Mouse (Mus musculus) CH12F3 (cell line): ENCODE data around the gene Kirrel3.

Experiments
- in situ Hi-C: fragments of 300-500 bp; cut with MboI; formaldehyde crosslinking; loops from 2 replicates; pipeline ENCODE4 v1.14.3; 2020; ENCODE audit warnings: low sequenced_read_pairs

Gene Kirrel3

DNA sequence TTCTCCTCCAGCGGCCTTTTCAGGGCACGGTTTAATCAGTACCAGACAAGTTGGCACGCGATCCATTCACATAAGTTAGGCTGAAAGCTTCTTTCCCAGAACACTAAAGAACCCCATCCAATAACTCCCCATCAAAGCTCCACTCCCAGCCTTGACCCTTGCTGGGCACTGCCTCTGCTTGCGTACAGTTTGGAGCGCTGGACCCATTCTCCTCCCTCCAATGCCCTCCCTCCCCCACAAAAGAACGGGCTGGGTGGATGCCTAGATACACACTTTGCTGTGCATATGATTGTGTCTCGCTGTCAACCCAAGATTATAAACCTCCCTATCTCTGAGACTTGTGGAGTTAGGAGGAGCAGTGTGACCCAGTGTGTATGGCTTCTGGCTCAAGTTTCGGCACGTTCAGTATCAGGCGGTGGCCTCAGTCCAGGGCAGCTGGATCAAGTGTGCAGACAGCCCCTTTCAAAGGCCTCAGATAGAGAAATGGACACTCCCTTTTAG is 559.4 kb downstream of the Kirrel3 start:
- in situ Hi-C loops, result no loop called here

- in situ Hi-C loops, result no loop called here
Measured at GRCm38 (mm10) chr9:35045756-35046155, 560.1 kb downstream of the Kirrel3 start.

- in situ Hi-C loops, result no loop called here
Measured at GRCm38 (mm10) chr9:35048449-35048848, 562.8 kb downstream of the Kirrel3 start.

DNA sequence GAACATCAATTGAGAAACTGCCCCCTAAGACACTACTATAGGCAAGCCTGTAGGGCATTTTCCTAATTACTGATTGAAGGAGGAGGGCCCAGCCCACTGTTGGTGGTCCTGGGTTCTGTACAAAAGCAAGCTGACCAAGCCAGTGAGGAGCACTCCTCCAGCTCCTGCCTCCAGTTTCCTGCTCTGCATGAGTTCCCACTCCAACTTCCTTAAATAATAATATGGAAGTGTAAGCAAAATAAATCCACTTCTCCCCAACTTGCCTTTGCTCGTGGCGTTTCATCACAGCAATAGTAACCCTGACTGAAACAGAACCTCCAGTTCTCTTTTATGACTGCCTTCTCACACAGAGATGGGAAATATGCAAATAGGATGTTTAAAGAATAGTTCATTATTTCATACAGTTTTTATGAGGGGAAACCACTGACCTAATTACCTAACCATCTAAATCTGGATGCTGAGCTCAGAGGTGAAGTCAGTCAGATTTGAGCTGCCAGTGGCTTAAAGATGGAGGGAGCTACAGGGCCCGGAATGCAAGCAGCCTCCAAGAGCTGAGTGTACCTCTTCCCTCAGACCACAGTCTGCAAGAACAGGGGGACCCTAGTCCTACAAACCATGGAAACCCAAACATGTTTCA is 564.3 kb downstream of the Kirrel3 start:
- in situ Hi-C loops, result no loop called here

DNA sequence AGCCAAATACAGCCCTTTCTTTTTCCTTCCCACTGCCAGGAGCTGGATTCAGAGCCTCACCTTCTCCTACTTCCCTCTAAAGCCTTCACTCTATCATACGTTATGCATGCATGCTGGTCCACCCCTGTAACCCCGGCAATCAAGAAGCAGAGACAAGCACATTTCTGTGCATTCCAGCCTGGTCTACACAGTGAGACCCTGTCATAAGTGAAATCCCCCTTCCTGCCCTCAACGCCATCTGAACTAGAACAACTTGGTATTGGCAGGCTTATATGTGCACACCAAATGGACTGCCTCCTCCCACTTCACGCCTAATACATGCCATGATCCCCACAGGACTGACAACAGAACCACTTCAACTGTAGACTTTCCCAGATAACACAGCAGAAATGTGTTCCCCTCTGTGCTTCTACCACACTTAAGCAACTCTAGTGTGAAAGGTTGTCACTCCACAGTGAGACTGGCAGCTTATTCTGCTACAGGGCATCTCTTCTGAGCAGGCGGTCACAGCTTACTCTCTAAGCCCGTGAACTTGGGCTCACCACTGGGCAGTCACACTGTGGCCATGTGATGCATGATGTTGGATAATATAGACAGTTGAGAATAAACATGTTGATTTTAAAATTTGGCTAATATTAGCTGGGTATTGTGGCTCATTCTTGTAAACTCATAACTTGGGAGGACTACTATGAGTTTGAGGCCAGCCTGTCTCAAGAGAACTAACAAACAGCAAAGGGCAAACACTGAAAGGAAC is 565.2 kb downstream of the Kirrel3 start:
- in situ Hi-C loops, result no loop called here

GRCm38 (mm10) chr9:35051666-35052065 is 566.0 kb downstream of the Kirrel3 start:
- in situ Hi-C loops, result no loop called here

DNA sequence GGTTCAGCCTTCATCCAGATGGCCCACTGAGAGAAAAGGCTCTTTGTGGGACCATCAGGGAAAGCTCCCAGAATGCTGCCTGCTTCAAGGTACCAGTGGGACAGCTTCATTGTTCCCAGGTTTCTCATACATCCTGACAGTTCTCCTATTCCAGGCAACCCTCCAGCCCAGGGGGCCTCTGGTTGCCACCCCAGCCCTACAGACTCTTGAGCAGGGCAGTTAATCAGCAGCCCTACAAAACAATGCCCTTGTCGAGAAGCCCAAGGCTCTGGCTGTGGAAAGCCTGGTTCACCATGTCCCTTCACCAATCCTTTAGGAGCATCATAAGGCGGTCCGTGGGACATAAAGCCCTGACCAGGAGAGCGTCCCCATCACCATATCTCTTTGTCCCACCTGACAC is 567.0 kb downstream of the Kirrel3 start:
- in situ Hi-C loops, result no loop called here

GRCm38 (mm10) chr9:35053081-35053480 is 567.4 kb downstream of the Kirrel3 start:
- in situ Hi-C loops, result no loop called here

- in situ Hi-C loops, result no loop called here
Measured at GRCm38 (mm10) chr9:35053669-35054068, 568.0 kb downstream of the Kirrel3 start.

- in situ Hi-C loops, result no loop called here
Measured at GRCm38 (mm10) chr9:35055528-35056330, 570.0 kb downstream of the Kirrel3 start.

DNA sequence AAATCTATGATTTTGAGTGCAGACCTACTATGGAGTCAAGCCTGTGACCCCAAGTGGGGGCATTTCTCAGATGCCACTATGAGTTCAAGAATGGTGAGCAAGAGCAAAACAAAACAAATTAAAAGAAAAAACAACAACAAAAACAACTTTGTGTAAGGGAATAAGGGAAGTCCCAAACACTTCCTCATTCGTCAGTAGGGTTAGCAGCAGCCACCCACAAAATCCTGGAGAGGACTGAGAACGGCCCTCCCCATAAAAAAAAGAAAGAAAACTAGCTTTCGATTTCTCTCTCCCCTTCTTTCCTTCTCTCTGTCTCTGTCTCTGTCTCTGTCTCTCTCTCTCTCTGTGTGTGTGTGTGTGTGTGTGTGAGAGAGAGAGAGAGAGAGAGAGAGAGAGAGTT is 570.9 kb downstream of the Kirrel3 start:
- in situ Hi-C loops, result no loop called here

GRCm38 (mm10) chr9:35057631-35058030 is 571.9 kb downstream of the Kirrel3 start:
- in situ Hi-C loops, result no loop called here

DNA sequence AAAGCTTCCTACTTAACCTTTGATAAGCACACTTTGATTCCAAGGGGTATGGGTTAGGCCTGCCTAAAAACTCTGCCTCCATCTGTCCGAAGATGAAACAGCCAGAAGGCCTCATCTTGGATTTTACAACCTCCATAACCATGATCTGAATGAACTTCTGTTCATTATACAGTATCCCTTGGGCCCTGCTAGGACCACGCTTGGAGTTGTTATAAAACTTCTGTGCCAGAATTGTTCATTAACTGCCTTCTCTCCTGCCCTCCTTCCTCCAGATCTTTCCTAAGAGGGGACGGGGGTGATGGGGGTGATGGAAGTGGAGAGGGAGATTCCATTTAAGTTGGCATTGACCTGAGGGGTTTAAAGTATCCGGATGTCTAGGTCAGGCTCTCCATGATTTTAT is 572.5 kb downstream of the Kirrel3 start:
- in situ Hi-C loops, result no loop called here

GRCm38 (mm10) chr9:35058596-35059354 is 573.1 kb downstream of the Kirrel3 start:
- in situ Hi-C loops, result no loop called here

- in situ Hi-C loops, result no loop called here
Measured at GRCm38 (mm10) chr9:35059881-35060280, 574.2 kb downstream of the Kirrel3 start.

DNA sequence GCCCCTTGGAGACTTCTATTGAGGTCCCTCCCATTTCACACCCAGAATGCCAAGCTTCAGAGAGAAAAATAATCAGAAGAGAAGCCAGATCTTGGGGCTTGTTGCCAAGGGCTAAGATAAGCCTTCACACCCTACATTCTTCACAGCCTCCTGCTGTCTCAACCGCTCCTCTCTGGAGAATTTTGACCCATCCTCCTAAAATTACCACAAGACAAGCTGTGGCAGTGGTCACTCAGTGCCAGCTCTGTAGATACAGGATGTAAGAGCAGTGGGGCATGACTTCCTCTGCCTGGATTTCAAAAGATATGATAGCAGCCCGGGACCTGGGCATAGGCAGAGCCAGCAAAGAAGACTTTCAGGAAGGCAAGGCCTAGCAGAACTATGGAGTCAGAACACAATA is 575.8 kb downstream of the Kirrel3 start:
- in situ Hi-C loops, result no loop called here
